Mouse (Mus musculus): ENCODE measurements at regions not wholly inside any gene's neighbourhood (a gene's known extent, or its start where the extent isn't known, plus 50 kb on each side); places are given as distances from the start of the nearest gene placed in this dataset.

DNA sequence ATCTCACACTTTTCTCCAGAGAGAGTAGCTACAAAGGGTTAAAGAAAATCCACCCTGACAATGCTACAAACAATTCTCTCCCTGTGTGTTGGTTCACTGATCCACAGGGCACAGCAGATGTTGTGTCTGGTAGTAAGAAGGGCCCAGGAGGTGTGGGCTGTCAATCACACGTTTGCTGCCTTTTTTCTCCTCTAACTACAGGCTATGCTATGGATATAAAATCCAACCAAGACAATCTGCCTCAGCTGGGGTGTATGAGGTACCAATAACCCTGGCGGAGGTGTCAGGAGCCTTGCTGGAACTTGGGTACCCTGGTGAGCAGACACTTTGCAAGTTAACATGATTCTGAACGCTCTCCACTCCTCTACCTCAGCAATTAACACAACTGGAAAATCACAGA lies 1002.1 kb upstream of the Pou3f2 start:
- Histone ChIP-seq H3K9me3 (ENCODE audit: low read length) (no peaks in the 10 kb centered on the region), H3K27me3 (ENCODE audit: insufficient read depth, low read length) (no peaks in the 10 kb centered on the region), H3K36me3 (ENCODE audit: insufficient read depth) (no peaks in the 10 kb centered on the region), H3K4me3 (ENCODE audit: low read depth, low read length) (no peak overlapping the region), H3K27ac (ENCODE audit: low read depth, low read length) (no peak overlapping the region; the same call in 1 of the 2 replicates), H3K4me2 (ENCODE audit: low read depth) (no peak overlapping the region), H3K4me1 (ENCODE audit: insufficient read depth) (no peaks in the 10 kb centered on the region), H3K9ac (no peak overlapping the region)
- TF ChIP-seq CTCF (IDR thresholded peaks at IDR 0.05; ENCODE audit: low read depth): no peak
- ATAC-seq: 0 out of 2 replicates have a peak, but pooled peaks have one; percentile 32
- DNase-seq: no peak
- 9% methylated on average over 3 of the region's 3 CpGs for WGBS

DNA sequence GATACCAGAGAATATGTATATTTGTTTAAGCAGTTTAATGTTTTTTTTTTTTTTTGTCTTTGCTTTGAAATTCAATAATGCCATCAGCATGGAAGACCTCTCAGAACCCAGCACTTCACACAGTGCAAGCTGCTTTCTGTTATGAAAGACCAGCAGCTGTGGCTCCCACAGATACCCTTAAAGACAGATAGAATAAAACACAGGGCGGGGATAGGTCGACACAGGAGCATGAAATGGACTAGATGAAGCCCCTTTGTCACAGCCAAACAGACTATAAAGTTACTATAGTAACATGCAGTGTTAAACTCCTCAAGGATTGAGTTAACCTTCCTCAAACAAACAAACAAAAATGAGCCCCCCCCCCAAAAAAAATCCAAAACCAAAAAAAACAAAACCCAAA lies 1003.1 kb upstream of the Pou3f2 start:
- DNase-seq: no peak
- ATAC-seq: no peak
- Histone ChIP-seq H3K9ac (no peak overlapping the region), H3K4me2 (ENCODE audit: low read depth) (no peak overlapping the region), H3K27me3 (ENCODE audit: insufficient read depth, low read length) (no peaks in the 10 kb centered on the region), H3K4me1 (ENCODE audit: insufficient read depth) (no peaks in the 10 kb centered on the region), H3K36me3 (ENCODE audit: insufficient read depth) (no peaks in the 10 kb centered on the region), H3K27ac (ENCODE audit: low read depth, low read length) (no peak overlapping the region), H3K9me3 (ENCODE audit: low read length) (no peaks in the 10 kb centered on the region), H3K4me3 (ENCODE audit: low read depth, low read length) (no peak overlapping the region)
- whole genome bisulfite sequencing: 35% methylated on average over 2 of the region's 2 CpGs
- TF ChIP-seq CTCF (IDR thresholded peaks at IDR 0.05; ENCODE audit: low read depth): no peak

DNA sequence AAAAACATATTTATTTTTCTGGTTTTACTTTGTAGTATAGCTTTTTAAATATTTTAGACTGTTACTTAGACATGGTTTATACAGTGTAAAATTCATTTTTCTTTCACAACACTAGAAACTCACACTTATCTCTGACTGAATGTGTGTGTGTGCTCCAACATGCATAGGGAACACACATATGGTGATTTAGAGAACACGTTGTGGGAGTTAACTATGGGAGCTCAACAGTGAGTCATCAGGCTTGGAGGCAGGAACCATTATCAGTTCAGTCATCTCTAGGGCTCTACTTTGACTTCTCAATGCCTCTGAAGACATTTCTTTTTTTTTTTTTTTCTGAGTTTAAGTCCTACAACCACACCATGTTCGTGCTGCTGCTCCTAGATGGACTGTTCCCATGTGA lies 997.5 kb upstream of the Mms22l start:
- no peak for TF ChIP-seq CTCF (IDR thresholded peaks at IDR 0.05; ENCODE audit: low read depth)
- Histone ChIP-seq H3K27me3 (ENCODE audit: insufficient read depth, low read length) (no peaks in the 10 kb centered on the region), H3K4me3 (ENCODE audit: low read depth, low read length) (no peak overlapping the region), H3K4me2 (ENCODE audit: low read depth) (no peak overlapping the region), H3K27ac (ENCODE audit: low read depth, low read length) (no peak overlapping the region), H3K9ac (no peak overlapping the region), H3K9me3 (ENCODE audit: low read length) (no peaks in the 10 kb centered on the region), H3K4me1 (ENCODE audit: insufficient read depth) (no peaks in the 10 kb centered on the region), H3K36me3 (ENCODE audit: insufficient read depth) (no peaks in the 10 kb centered on the region)
- ATAC-seq (no peak; the same call in 1 of the 2 replicates), DNase-seq (no peak)
- 61% methylated on average over 2 of the region's 2 CpGs for WGBS

DNA sequence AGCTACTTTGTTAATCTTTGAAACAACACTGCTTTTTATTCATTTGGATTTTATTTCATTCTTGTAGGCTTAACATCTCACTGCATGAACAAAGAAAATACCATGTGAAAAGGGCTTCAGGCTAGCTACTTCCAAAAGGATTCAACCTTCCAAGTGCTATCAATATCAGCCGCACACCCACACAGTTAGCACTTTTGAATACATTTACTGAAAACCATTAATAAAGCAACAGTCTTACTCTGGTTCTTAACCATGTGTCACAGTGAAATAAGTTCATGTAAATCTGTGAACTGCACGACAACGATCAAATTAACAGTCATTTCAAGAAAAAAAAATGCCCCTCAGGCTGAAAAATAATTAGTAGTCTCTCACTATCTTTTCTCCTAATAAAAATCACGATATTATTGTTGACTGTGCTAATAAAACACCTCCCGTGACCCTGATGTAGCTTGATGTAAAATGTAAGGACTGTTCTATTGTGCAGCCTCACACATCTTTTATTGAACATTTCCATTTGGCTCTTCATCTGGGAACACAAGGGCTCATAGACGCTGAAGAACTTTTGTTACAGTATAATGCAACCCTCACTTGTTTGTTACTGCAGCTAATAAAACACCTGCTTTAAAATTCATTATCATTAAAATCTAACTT lies 991.4 kb upstream of the Mms22l start:
- Histone ChIP-seq H3K27me3 (ENCODE audit: insufficient read depth, low read length) (no peaks in the 10 kb centered on the region), H3K4me1 (ENCODE audit: insufficient read depth) (no peaks in the 10 kb centered on the region), H3K36me3 (ENCODE audit: insufficient read depth) (no peaks in the 10 kb centered on the region), H3K4me2 (ENCODE audit: low read depth) (no peak overlapping the region), H3K4me3 (ENCODE audit: low read depth, low read length) (no peak overlapping the region), H3K27ac (ENCODE audit: low read depth, low read length) (no peak overlapping the region), H3K9ac (no peak overlapping the region), H3K9me3 (ENCODE audit: low read length) (no peaks in the 10 kb centered on the region)
- no peak for ATAC-seq
- TF ChIP-seq CTCF (IDR thresholded peaks at IDR 0.05; ENCODE audit: low read depth): no peak
- WGBS: 14% methylated on average over 6 of the region's 6 CpGs
- no peak for DNase-seq

DNA sequence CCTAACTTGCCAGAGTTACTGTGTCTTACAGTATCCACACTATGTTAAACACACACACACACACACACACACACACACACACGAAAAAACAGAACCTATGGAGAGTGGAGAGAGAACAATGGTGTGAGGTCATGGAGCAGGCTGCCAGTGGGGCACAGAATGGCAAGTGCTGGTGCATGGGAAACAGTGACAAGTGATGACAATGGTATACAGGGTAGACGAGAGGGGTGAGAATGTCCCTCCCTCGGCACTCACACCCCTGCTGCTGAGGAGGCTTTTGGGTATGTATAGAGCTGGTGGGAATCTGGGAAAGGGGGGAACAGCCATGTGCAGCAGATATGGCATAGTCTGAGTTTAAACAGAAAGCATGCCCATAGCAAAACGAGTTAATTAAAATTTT lies 985.4 kb upstream of the Mms22l start:
- no peaks in the 10 kb centered on the region for H3K9me3 ChIP-seq (ENCODE audit: low read length)
- DNase-seq: no peak

DNA sequence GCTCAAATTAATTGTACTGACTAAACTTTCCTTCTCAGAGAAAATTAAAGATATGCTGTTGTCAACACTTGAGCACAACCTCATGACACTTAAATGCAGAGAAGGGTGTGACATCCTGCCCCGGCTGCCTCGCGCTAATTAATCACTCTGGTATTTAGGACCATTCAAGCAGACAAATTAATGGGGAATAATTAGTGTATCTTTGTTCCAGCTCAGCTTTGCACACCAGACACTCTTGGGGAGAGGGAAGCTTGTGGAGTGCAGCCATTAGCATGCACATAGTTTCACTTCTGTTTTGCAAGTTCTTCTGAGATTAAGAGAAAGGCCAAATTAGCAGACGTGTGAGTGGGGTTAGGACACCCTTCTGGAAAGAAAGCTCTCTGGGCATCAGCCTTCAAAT lies 984.2 kb upstream of the Mms22l start:
- ATAC-seq (peak; percentile 75), DNase-seq (peak; percentile 33)
- Histone ChIP-seq H3K4me3 (ENCODE audit: low read depth, low read length) (no peak overlapping the region), H3K4me2 (ENCODE audit: low read depth) (no peak overlapping the region), H3K4me1 (ENCODE audit: insufficient read depth) (peaks cover 4% of the 10 kb centered on the region; the same call in 1 of the 2 replicates), H3K9me3 (ENCODE audit: low read length) (no peaks in the 10 kb centered on the region), H3K27me3 (ENCODE audit: insufficient read depth, low read length) (no peaks in the 10 kb centered on the region), H3K36me3 (ENCODE audit: insufficient read depth) (no peaks in the 10 kb centered on the region), H3K27ac (ENCODE audit: low read depth, low read length) (no peak overlapping the region), H3K9ac (no peak overlapping the region)
- WGBS: 15% methylated on average over 4 of the region's 4 CpGs
- TF ChIP-seq CTCF (IDR thresholded peaks at IDR 0.05; ENCODE audit: low read depth): no peak

More for the DNA sequence above, 985.4 kb upstream of the Mms22l start:
- Histone ChIP-seq H3K27me3 (ENCODE audit: insufficient read depth, low read length) (no peaks in the 10 kb centered on the region), H3K27ac (ENCODE audit: low read depth, low read length) (no peak overlapping the region), H3K4me1 (ENCODE audit: insufficient read depth) (peaks cover 4% of the 10 kb centered on the region; the same call in 1 of the 2 replicates), H3K36me3 (ENCODE audit: insufficient read depth) (no peaks in the 10 kb centered on the region), H3K4me2 (ENCODE audit: low read depth) (no peak overlapping the region), H3K4me3 (ENCODE audit: low read depth, low read length) (no peak overlapping the region), H3K9ac (no peak overlapping the region)
- WGBS: 21% methylated on average over 4 of the region's 4 CpGs
- TF ChIP-seq CTCF (IDR thresholded peaks at IDR 0.05; ENCODE audit: low read depth): no peak
- 0 out of 2 replicates have a peak, but pooled peaks have one; percentile 33 for ATAC-seq

DNA sequence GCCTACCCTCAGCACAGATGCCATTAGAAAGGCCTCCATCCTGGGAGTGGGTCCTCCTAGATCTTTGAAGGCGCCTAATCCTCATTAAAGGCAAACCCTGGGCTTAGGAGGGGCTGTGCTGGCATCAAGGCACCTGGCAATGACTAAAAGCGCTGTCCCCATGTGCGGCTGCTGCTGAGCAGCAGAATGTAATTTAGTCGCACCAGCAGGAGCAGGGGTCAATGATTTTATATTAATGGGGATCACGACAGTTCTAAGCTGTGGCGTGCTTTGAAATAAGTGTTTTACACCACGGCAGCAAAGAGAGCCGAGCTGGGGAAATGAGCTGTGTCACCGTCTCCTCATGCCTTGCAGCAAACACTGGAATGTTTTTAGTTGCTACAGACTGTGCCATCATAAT lies 982.3 kb upstream of the Mms22l start:
- no peak for TF ChIP-seq CTCF (IDR thresholded peaks at IDR 0.05; ENCODE audit: low read depth)

More for the DNA sequence above, 982.3 kb upstream of the Mms22l start:
- H3K9ac ChIP-seq: peak overlapping the region; percentile 28; the same call in 1 of the 2 replicates
- H3K27me3 ChIP-seq (ENCODE audit: insufficient read depth, low read length): no peaks in the 10 kb centered on the region
- no peaks in the 10 kb centered on the region for H3K36me3 ChIP-seq (ENCODE audit: insufficient read depth)
- peak; percentile 65 for ATAC-seq
- H3K4me2 ChIP-seq (ENCODE audit: low read depth): peak overlapping the region; percentile 42
- H3K9me3 ChIP-seq (ENCODE audit: low read length): no peaks in the 10 kb centered on the region
- peak overlapping the region; percentile 14; the same call in 1 of the 2 replicates for H3K4me3 ChIP-seq (ENCODE audit: low read depth, low read length)
- 9% methylated on average over 9 of the region's 9 CpGs for WGBS
- DNase-seq: peak; percentile 32
- H3K27ac ChIP-seq (ENCODE audit: low read depth, low read length): no peak overlapping the region
- peaks cover 4% of the 10 kb centered on the region; the same call in 1 of the 2 replicates for H3K4me1 ChIP-seq (ENCODE audit: insufficient read depth)
